Mouse (Mus musculus) forebrain, embryonic 15.5 days (tissue): ENCODE results near the gene Mettl26. TPM values are rescaled to one million over a fixed set of nuclear protein-coding genes. Genes with fewer than 3 reads are reported as not detected.

Source experiments
- microRNA-seq: library from miRNA; unstranded; fragments of <30 nt; microRNA quantifications from one replicate; pipeline ENCODE4, GENCODE M21; 2016
- polyA plus RNA-seq: library from polyadenylated mRNA; unstranded; fragments of >200 nt; fragmentation: Nextera tagmentation; extraction: Ambion mirVana; gene quantifications from 2 replicates; pipeline ENCODE4 v1.2.1, GENCODE M21; 2015

Gene Mettl26
- polyA plus RNA-seq, 1 experiment from 2014 or later: 61.8 TPM

Small RNA genes within 50 kb of the gene (microRNA-seq; reads per million reads assigned to microRNA genes)
- gene Mir3082: not detected

Other genes with a start within 250 kb of the Mettl26 start
- 1.6 and 1.7 TPM in 2 replicates for gene Gng13, start 157.9 kb upstream of the Mettl26 start, polyA plus RNA-seq
- 14.5 and 14.8 TPM in 2 replicates for gene Chtf18, start 147.7 kb upstream of the Mettl26 start, polyA plus RNA-seq
- 24.2 and 26.3 TPM in 2 replicates for gene Rpusd1, start 147.4 kb upstream of the Mettl26 start, polyA plus RNA-seq
- gene Mslnl, start 139.0 kb upstream of the Mettl26 start, polyA plus RNA-seq: not detected in 2 replicates
- gene Msln, start 120.7 kb upstream of the Mettl26 start, polyA plus RNA-seq: 0.31 and 0.72 TPM in 2 replicates
- gene Narfl, start 101.3 kb upstream of the Mettl26 start, polyA plus RNA-seq: 30.9 and 31.2 TPM in 2 replicates
- 115 and 121 TPM in 2 replicates for gene Haghl, start 89.4 kb upstream of the Mettl26 start, polyA plus RNA-seq
- 0.17 and 0.26 TPM in 2 replicates for gene Ccdc78, start 88.5 kb upstream of the Mettl26 start, polyA plus RNA-seq
- gene Fam173a, start 82.2 kb upstream of the Mettl26 start, polyA plus RNA-seq: 71.4 and 84.2 TPM in 2 replicates
- not detected in 2 replicates for gene AC134908.4, start 79.4 kb upstream of the Mettl26 start, polyA plus RNA-seq
- gene Metrn, start 77.9 kb upstream of the Mettl26 start, polyA plus RNA-seq: 31.4 and 37.3 TPM in 2 replicates
- gene Fbxl16, start 66.0 kb upstream of the Mettl26 start, polyA plus RNA-seq: 33.2 and 35.3 TPM in 2 replicates
- 34.2 and 34.3 TPM in 2 replicates for gene Wdr24, start 51.4 kb upstream of the Mettl26 start, polyA plus RNA-seq
- gene Jmjd8, start 46.2 kb upstream of the Mettl26 start, polyA plus RNA-seq: 65.9 and 67.0 TPM in 2 replicates
- gene Stub1, start 41.7 kb upstream of the Mettl26 start, polyA plus RNA-seq: 308 and 313 TPM in 2 replicates
- 29.1 and 30.8 TPM in 2 replicates for gene Rhbdl1, start 37.8 kb upstream of the Mettl26 start, polyA plus RNA-seq
- 8.3 and 10.1 TPM in 2 replicates for gene Gm20683, start 33.3 kb upstream of the Mettl26 start, polyA plus RNA-seq
- gene Rhot2, start 30.2 kb upstream of the Mettl26 start, polyA plus RNA-seq: 15.2 and 16.1 TPM in 2 replicates
- 18.8 and 24.8 TPM in 2 replicates for gene Wdr90, start 13.6 kb upstream of the Mettl26 start, polyA plus RNA-seq
- 14.4 and 16.7 TPM in 2 replicates for gene Mcrip2, start 6.3 kb upstream of the Mettl26 start, polyA plus RNA-seq
- gene Wfikkn1, start 5.8 kb downstream of the Mettl26 start, polyA plus RNA-seq: 0.55 and 0.60 TPM in 2 replicates
- gene Rab40c, start 44.7 kb downstream of the Mettl26 start, polyA plus RNA-seq: 50.8 and 52.6 TPM in 2 replicates
- gene Pigq, start 69.9 kb downstream of the Mettl26 start, polyA plus RNA-seq: 51.7 and 53.4 TPM in 2 replicates
- gene Nhlrc4, start 69.9 kb downstream of the Mettl26 start, polyA plus RNA-seq: not detected in 2 replicates
- 0.09 TPM in 1 of 2 replicates, not detected in the other for gene A930017K11Rik, start 77.5 kb downstream of the Mettl26 start, polyA plus RNA-seq
- 23.9 and 24.8 TPM in 2 replicates for gene Capn15, start 110.7 kb downstream of the Mettl26 start, polyA plus RNA-seq
- gene Rab11fip3, start 194.5 kb downstream of the Mettl26 start, polyA plus RNA-seq: 34.0 and 36.3 TPM in 2 replicates
- gene Decr2, start 215.3 kb downstream of the Mettl26 start, polyA plus RNA-seq: 27.7 and 29.1 TPM in 2 replicates
- gene Nme4, start 220.5 kb downstream of the Mettl26 start, polyA plus RNA-seq: 37.1 and 40.7 TPM in 2 replicates
- 2.1 and 2.3 TPM in 2 replicates for gene Tmem8, start 238.2 kb downstream of the Mettl26 start, polyA plus RNA-seq
- gene Mrpl28, start 248.4 kb downstream of the Mettl26 start, polyA plus RNA-seq: 206 and 217 TPM in 2 replicates